Mouse (Mus musculus): ENCODE results near the gene Gm45021. TPM values are rescaled to one million over a fixed set of nuclear protein-coding genes. Genes with fewer than 3 reads are reported as not detected.

Gm45021 gene
- polyA plus RNA-seq, 2 experiments, result 0.78 to 0.94 TPM

DNA sequence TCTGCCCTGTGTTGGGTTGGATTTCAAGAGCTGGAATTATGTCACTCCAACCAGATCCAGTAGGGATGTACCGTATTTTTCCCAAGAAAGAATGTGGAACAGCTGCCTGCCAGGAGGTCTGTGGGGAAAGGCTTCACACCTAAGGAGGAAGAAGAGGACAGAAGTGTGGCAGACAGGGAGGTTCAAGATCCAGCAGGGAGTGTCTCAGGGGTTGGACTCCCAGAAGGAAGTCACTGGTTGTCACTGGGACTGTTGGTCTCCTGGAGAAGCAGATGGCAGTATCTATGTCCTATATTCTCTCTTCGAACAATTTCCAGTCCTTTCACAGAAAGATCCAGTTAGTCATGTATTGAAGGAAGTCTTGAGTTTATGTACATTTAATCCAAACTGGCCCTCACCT is 58.2 kb downstream of the Gm45021 start:
- ATAC-seq (ENCODE audit: low FRiP score, low read depth), result no peak
- Histone ChIP-seq H3K4me2 (replicated peaks; ENCODE audit: low read depth, low read length, severe bottlenecking) (no peak overlapping the region), H3K9ac (ENCODE audit: low read depth, low read length, severe bottlenecking) (no peak overlapping the region), H3K27me3 (ENCODE audit: control insufficient read depth, insufficient read depth, low read length) (no peaks in the 10 kb centered on the region), H3K27ac (replicated peaks; ENCODE audit: low read depth, low read length) (no peak overlapping the region), H3K36me3 (ENCODE audit: control insufficient read depth, insufficient read depth, low read length) (no peaks in the 10 kb centered on the region), H3K9me3 (ENCODE audit: control insufficient read depth, low read length) (no peaks in the 10 kb centered on the region), H3K4me3 (replicated peaks; ENCODE audit: low read length) (no peak overlapping the region), H3K4me1 (ENCODE audit: control insufficient read depth, insufficient read depth, low read length) (no peaks in the 10 kb centered on the region)
- DNase-seq (ENCODE audit: low spot score), result no peak
- no peak for TF ChIP-seq POLR2A (IDR thresholded peaks at IDR 0.05; ENCODE audit: borderline replicate concordance, extremely low read depth, insufficient read depth, insufficient read length)
- 79% methylated on average over 2 of the region's 2 CpGs for WGBS

DNA sequence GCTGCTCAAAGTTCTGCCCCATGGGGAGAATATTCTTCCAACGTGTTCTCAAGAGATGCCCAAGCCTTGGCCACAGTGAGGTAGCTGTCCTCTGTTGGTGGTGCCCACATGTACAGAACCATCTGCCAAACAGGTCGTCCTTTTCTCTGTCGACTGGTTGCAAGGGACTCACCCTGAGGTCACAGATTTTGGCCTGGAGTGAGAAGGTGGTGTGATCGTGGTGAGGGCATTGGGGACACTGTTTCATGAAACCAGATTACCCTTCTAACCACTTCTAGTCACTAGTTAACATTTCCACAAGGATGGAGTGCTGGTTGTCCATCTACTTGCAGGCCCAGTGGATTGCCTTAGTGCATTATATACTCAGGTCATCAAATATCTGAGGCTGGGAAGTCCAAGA is 59.4 kb downstream of the Gm45021 start:
- H3K4me3 ChIP-seq (replicated peaks; ENCODE audit: low read length), result no peak overlapping the region
- no peaks in the 10 kb centered on the region for H3K9me3 ChIP-seq (ENCODE audit: control insufficient read depth, low read length)
- no peaks in the 10 kb centered on the region for H3K36me3 ChIP-seq (ENCODE audit: control insufficient read depth, insufficient read depth, low read length)
- ATAC-seq (ENCODE audit: low FRiP score, low read depth) (no peak), DNase-seq (ENCODE audit: low spot score) (no peak)
- H3K27ac ChIP-seq (replicated peaks; ENCODE audit: low read depth, low read length), result no peak overlapping the region
- no peak for TF ChIP-seq POLR2A (IDR thresholded peaks at IDR 0.05; ENCODE audit: borderline replicate concordance, extremely low read depth, insufficient read depth, insufficient read length)
- H3K9ac ChIP-seq (ENCODE audit: low read depth, low read length, severe bottlenecking), result no peak overlapping the region
- no peaks in the 10 kb centered on the region for H3K27me3 ChIP-seq (ENCODE audit: control insufficient read depth, insufficient read depth, low read length)
- no peaks in the 10 kb centered on the region for H3K4me1 ChIP-seq (ENCODE audit: control insufficient read depth, insufficient read depth, low read length)
- H3K4me2 ChIP-seq (replicated peaks; ENCODE audit: low read depth, low read length, severe bottlenecking), result no peak overlapping the region
- WGBS, result 79% methylated on average over 4 of the region's 4 CpGs

DNA sequence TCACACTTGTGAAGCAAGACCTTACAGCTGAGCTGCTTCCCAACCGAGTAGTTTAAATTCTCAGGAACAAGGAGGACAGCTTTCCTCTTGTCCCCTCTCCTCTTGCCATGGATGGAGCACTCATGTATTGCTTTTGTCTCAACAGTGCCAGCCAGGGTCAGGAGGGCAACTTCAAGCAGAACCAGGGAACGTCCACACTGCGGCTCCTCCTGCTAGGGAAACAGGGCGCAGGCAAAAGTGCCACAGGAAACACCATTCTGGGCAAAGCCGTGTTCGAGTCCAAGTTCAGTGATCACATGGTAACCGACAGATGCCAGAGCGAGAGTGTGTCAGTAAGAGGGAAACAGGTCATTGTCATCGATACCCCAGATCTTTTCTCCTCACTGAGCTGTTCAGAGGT is 60.6 kb downstream of the Gm45021 start:
- ATAC-seq (ENCODE audit: low FRiP score, low read depth), result no peak
- no peak overlapping the region for H3K4me2 ChIP-seq (replicated peaks; ENCODE audit: low read depth, low read length, severe bottlenecking)
- H3K4me1 ChIP-seq (ENCODE audit: control insufficient read depth, insufficient read depth, low read length), result no peaks in the 10 kb centered on the region
- no peaks in the 10 kb centered on the region for H3K9me3 ChIP-seq (ENCODE audit: control insufficient read depth, low read length)
- no peak overlapping the region for H3K27ac ChIP-seq (replicated peaks; ENCODE audit: low read depth, low read length)
- no peak for TF ChIP-seq POLR2A (IDR thresholded peaks at IDR 0.05; ENCODE audit: borderline replicate concordance, extremely low read depth, insufficient read depth, insufficient read length)
- WGBS, result 82% methylated on average over 9 of the region's 9 CpGs
- H3K27me3 ChIP-seq (ENCODE audit: control insufficient read depth, insufficient read depth, low read length), result no peaks in the 10 kb centered on the region
- no peaks in the 10 kb centered on the region for H3K36me3 ChIP-seq (ENCODE audit: control insufficient read depth, insufficient read depth, low read length)
- no peak overlapping the region for H3K9ac ChIP-seq (ENCODE audit: low read depth, low read length, severe bottlenecking)
- no peak overlapping the region for H3K4me3 ChIP-seq (replicated peaks; ENCODE audit: low read length)
- no peak for DNase-seq (ENCODE audit: low spot score)

DNA sequence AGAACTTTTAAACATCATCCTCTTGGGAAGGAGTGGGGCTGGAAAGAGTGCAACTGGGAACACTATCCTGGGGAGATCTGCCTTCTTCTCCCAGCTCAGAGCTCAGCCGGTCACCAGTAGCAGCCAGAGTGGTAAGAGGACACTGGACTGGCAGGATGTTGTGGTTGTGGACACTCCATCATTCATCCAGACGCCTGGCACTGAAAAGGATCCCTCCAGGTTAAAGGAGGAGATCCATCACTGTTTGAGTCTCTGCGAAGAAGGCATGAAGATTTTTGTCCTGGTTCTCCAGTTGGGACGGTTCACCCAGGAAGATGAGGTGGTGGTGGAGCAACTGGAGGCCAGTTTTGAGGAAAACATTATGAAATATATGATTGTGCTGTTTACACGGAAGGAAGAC is 69.3 kb downstream of the Gm45021 start:
- 73% methylated on average over 5 of the region's 5 CpGs for WGBS

More for the DNA sequence above, 69.3 kb downstream of the Gm45021 start:
- Histone ChIP-seq H3K27ac (replicated peaks; ENCODE audit: low read depth, low read length) (no peak overlapping the region), H3K4me3 (replicated peaks; ENCODE audit: low read length) (no peak overlapping the region), H3K4me1 (ENCODE audit: control insufficient read depth, insufficient read depth, low read length) (no peaks in the 10 kb centered on the region), H3K4me2 (replicated peaks; ENCODE audit: low read depth, low read length, severe bottlenecking) (no peak overlapping the region), H3K9me3 (ENCODE audit: control insufficient read depth, low read length) (no peaks in the 10 kb centered on the region), H3K9ac (ENCODE audit: low read depth, low read length, severe bottlenecking) (no peak overlapping the region), H3K36me3 (ENCODE audit: control insufficient read depth, insufficient read depth, low read length) (no peaks in the 10 kb centered on the region), H3K27me3 (ENCODE audit: control insufficient read depth, insufficient read depth, low read length) (no peaks in the 10 kb centered on the region)
- DNase-seq (ENCODE audit: low spot score) (no peak), ATAC-seq (ENCODE audit: low FRiP score, low read depth) (no peak)
- TF ChIP-seq POLR2A (IDR thresholded peaks at IDR 0.05; ENCODE audit: borderline replicate concordance, extremely low read depth, insufficient read depth, insufficient read length), result no peak

Other genes starting within 250 kb of the Gm45021 start
- gene Krba1, start 194.0 kb upstream of the Gm45021 start, polyA plus RNA-seq (2012; rRNA removed), result 39.1 and 50.4 TPM in 2 replicates
- gene Krba1, start 194.0 kb upstream of the Gm45021 start, polyA plus RNA-seq (2014; fragmentation: Nextera tagmentation; extraction: Ambion mirVana), result 22.1 and 24.6 TPM in 2 replicates
- 43.5 and 62.1 TPM in 2 replicates for gene Zfp467, start 143.8 kb upstream of the Gm45021 start, polyA plus RNA-seq (2012; rRNA removed)
- gene Zfp467, start 143.8 kb upstream of the Gm45021 start, polyA plus RNA-seq (2014; fragmentation: Nextera tagmentation; extraction: Ambion mirVana), result 29.3 TPM in 2 replicates
- gene Sspo, start 141.4 kb upstream of the Gm45021 start, polyA plus RNA-seq (2012; rRNA removed), result 1.2 and 1.9 TPM in 2 replicates
- 0.07 and 0.17 TPM in 2 replicates for gene Sspo, start 141.4 kb upstream of the Gm45021 start, polyA plus RNA-seq (2014; fragmentation: Nextera tagmentation; extraction: Ambion mirVana)
- 11.0 and 13.1 TPM in 2 replicates for gene Atp6v0e2, start 52.0 kb upstream of the Gm45021 start, polyA plus RNA-seq (2012; rRNA removed)
- gene Atp6v0e2, start 52.0 kb upstream of the Gm45021 start, polyA plus RNA-seq (2014; fragmentation: Nextera tagmentation; extraction: Ambion mirVana), result 7.8 and 8.7 TPM in 2 replicates
- 17.6 and 18.4 TPM in 2 replicates for gene Lrrc61, start 34.8 kb upstream of the Gm45021 start, polyA plus RNA-seq (2012; rRNA removed)
- 5.9 and 6.7 TPM in 2 replicates for gene Lrrc61, start 34.8 kb upstream of the Gm45021 start, polyA plus RNA-seq (2014; fragmentation: Nextera tagmentation; extraction: Ambion mirVana)
- 15.2 and 19.7 TPM in 2 replicates for gene Rarres2, start 16.8 kb upstream of the Gm45021 start, polyA plus RNA-seq (2012; rRNA removed)
- 16.1 and 21.3 TPM in 2 replicates for gene Rarres2, start 16.8 kb upstream of the Gm45021 start, polyA plus RNA-seq (2014; fragmentation: Nextera tagmentation; extraction: Ambion mirVana)
- 35.2 and 55.3 TPM in 2 replicates for gene Repin1, start 4.3 kb downstream of the Gm45021 start, polyA plus RNA-seq (2012; rRNA removed)
- 23.3 and 25.7 TPM in 2 replicates for gene Repin1, start 4.3 kb downstream of the Gm45021 start, polyA plus RNA-seq (2014; fragmentation: Nextera tagmentation; extraction: Ambion mirVana)
- not detected in 2 replicates for gene Gm44965, start 4.3 kb downstream of the Gm45021 start, polyA plus RNA-seq (2012; rRNA removed)
- gene Gm44965, start 4.3 kb downstream of the Gm45021 start, polyA plus RNA-seq (2014; fragmentation: Nextera tagmentation; extraction: Ambion mirVana), result not detected in 2 replicates
- 4.8 and 6.4 TPM in 2 replicates for gene Zfp775, start 12.5 kb downstream of the Gm45021 start, polyA plus RNA-seq (2012; rRNA removed)
- gene Zfp775, start 12.5 kb downstream of the Gm45021 start, polyA plus RNA-seq (2014; fragmentation: Nextera tagmentation; extraction: Ambion mirVana), result 5.8 and 5.9 TPM in 2 replicates
- gene AI854703, start 37.2 kb downstream of the Gm45021 start, polyA plus RNA-seq (2012; rRNA removed), result 1.1 and 1.5 TPM in 2 replicates
- 0.76 and 0.87 TPM in 2 replicates for gene AI854703, start 37.2 kb downstream of the Gm45021 start, polyA plus RNA-seq (2014; fragmentation: Nextera tagmentation; extraction: Ambion mirVana)
- gene Gimap8, start 57.6 kb downstream of the Gm45021 start, polyA plus RNA-seq (2012; rRNA removed), result 2.3 TPM in 2 replicates
- gene Gimap8, start 57.6 kb downstream of the Gm45021 start, polyA plus RNA-seq (2014; fragmentation: Nextera tagmentation; extraction: Ambion mirVana), result 0.40 and 0.70 TPM in 2 replicates
- gene Gimap9, start 86.5 kb downstream of the Gm45021 start, polyA plus RNA-seq (2012; rRNA removed), result 5.8 and 6.2 TPM in 2 replicates
- gene Gimap9, start 86.5 kb downstream of the Gm45021 start, polyA plus RNA-seq (2014; fragmentation: Nextera tagmentation; extraction: Ambion mirVana), result 6.0 and 6.2 TPM in 2 replicates
- gene Gimap4, start 94.9 kb downstream of the Gm45021 start, polyA plus RNA-seq (2012; rRNA removed), result 9.6 and 9.7 TPM in 2 replicates
- gene Gimap4, start 94.9 kb downstream of the Gm45021 start, polyA plus RNA-seq (2014; fragmentation: Nextera tagmentation; extraction: Ambion mirVana), result 9.8 and 11.2 TPM in 2 replicates
- gene Gimap6, start 118.6 kb downstream of the Gm45021 start, polyA plus RNA-seq (2012; rRNA removed), result 11.4 and 15.0 TPM in 2 replicates
- 17.7 and 19.9 TPM in 2 replicates for gene Gimap6, start 118.6 kb downstream of the Gm45021 start, polyA plus RNA-seq (2014; fragmentation: Nextera tagmentation; extraction: Ambion mirVana)
- gene Gm28053, start 129.0 kb downstream of the Gm45021 start, polyA plus RNA-seq (2012; rRNA removed), result 0.82 TPM in 1 of 2 replicates, not detected in the other
- 1.2 and 2.2 TPM in 2 replicates for gene Gm28053, start 129.0 kb downstream of the Gm45021 start, polyA plus RNA-seq (2014; fragmentation: Nextera tagmentation; extraction: Ambion mirVana)
- not detected in 2 replicates for gene Gimap7, start 129.0 kb downstream of the Gm45021 start, polyA plus RNA-seq (2012; rRNA removed)
- not detected in 2 replicates for gene Gimap7, start 129.0 kb downstream of the Gm45021 start, polyA plus RNA-seq (2014; fragmentation: Nextera tagmentation; extraction: Ambion mirVana)
- gene Gimap1, start 149.4 kb downstream of the Gm45021 start, polyA plus RNA-seq (2012; rRNA removed), result 4.0 TPM in 2 replicates
- 10.9 and 11.9 TPM in 2 replicates for gene Gimap1, start 149.4 kb downstream of the Gm45021 start, polyA plus RNA-seq (2014; fragmentation: Nextera tagmentation; extraction: Ambion mirVana)
- gene Gimap5, start 156.6 kb downstream of the Gm45021 start, polyA plus RNA-seq (2012; rRNA removed), result 3.5 and 3.7 TPM in 2 replicates
- 3.8 and 4.9 TPM in 2 replicates for gene Gimap5, start 156.6 kb downstream of the Gm45021 start, polyA plus RNA-seq (2014; fragmentation: Nextera tagmentation; extraction: Ambion mirVana)
- not detected in 2 replicates for gene Gimap3, start 181.2 kb downstream of the Gm45021 start, polyA plus RNA-seq (2012; rRNA removed)
- not detected in 2 replicates for gene Gimap3, start 181.2 kb downstream of the Gm45021 start, polyA plus RNA-seq (2014; fragmentation: Nextera tagmentation; extraction: Ambion mirVana)

Measured in limb, embryonic 14.5 days (tissue).